Mouse (Mus musculus) heart, adult 18-20 months (tissue): ENCODE data around the gene Ccdc167. TPM values are rescaled to one million over a fixed set of nuclear protein-coding genes. Genes with fewer than 3 reads are reported as not detected.

ENCODE experiments used
- DNase-seq, 2 experiments: peaks; one replicate each; pipeline ENCODE4 v3.0.0; 2021 to 2022; ENCODE audit warnings: mixed read lengths in 1 of 2
- long read RNA-seq, 2 experiments: library from polyadenylated mRNA; stranded (forward); transcript quantifications; one replicate each; pipeline ENCODE4 v2.0.0; 2021
- total RNA-seq, 2 experiments: library from RNA; stranded (reverse); gene quantifications; 2 replicates each; pipeline ENCODE4 v1.2.3; 2021

Ccdc167 gene
- 10 to 100 TPM; 12.2 to 12.3 TPM for total RNA-seq
- long read RNA-seq, experiment 1, full-length matches to known transcripts: 14 of 20 reads
- long read RNA-seq, experiment 1, partial matches to known transcripts: 0 of 20 reads
- long read RNA-seq, experiment 1, other reads (novel, unspliced or antisense): 6 of 20 reads
- long read RNA-seq, experiment 2, full-length matches to known transcripts: 20 of 20 reads
- long read RNA-seq, experiment 2, partial matches to known transcripts: 0 of 20 reads
- long read RNA-seq, experiment 2, other reads (novel, unspliced or antisense): 0 of 20 reads

- peak; percentile 97 to 98 for DNase-seq
These were observed at the start of gene Ccdc167 for GRCm38 (mm10) chr17:29716732-29717445. TSS of gene Ccdc167 (minus strand) at chr17:29717044.

GRCm38 (mm10) chr17:29765380-29765779 is 48.5 kb upstream of the Ccdc167 start:
- no peak for DNase-seq

GRCm38 (mm10) chr17:29762551-29762950 is 45.7 kb upstream of the Ccdc167 start:
- peak in 1 of 2 experiments; percentile 54 for DNase-seq

GRCm38 (mm10) chr17:29761938-29762337 is 45.1 kb upstream of the Ccdc167 start:
- no peak for DNase-seq

GRCm38 (mm10) chr17:29760404-29761375 is 43.8 kb upstream of the Ccdc167 start:
- peak; percentile 35 to 42 for DNase-seq

- DNase-seq: peak; percentile 47 to 57
These were observed 43.1 kb upstream of the Ccdc167 start for GRCm38 (mm10) chr17:29759963-29760362.

- no peak for DNase-seq
These were observed 39.5 kb upstream of the Ccdc167 start for GRCm38 (mm10) chr17:29756381-29756780.

- DNase-seq: no peak
These were observed 37.7 kb upstream of the Ccdc167 start for GRCm38 (mm10) chr17:29754510-29754909.

- no peak for DNase-seq
These were observed 30.6 kb upstream of the Ccdc167 start for GRCm38 (mm10) chr17:29747466-29747865.

GRCm38 (mm10) chr17:29737849-29738804 is 21.3 kb upstream of the Ccdc167 start:
- no peak for DNase-seq

GRCm38 (mm10) chr17:29736448-29737014 is 19.7 kb upstream of the Ccdc167 start:
- no peak for DNase-seq

GRCm38 (mm10) chr17:29732522-29732921 is 15.7 kb upstream of the Ccdc167 start:
- DNase-seq: no peak

GRCm38 (mm10) chr17:29731953-29732325 is 15.1 kb upstream of the Ccdc167 start:
- no peak for DNase-seq

GRCm38 (mm10) chr17:29731266-29731952 is 14.6 kb upstream of the Ccdc167 start:
- no peak for DNase-seq

- DNase-seq: no peak
These were observed 13.8 kb upstream of the Ccdc167 start for GRCm38 (mm10) chr17:29730510-29731265.

GRCm38 (mm10) chr17:29728082-29728481 is 11.2 kb upstream of the Ccdc167 start:
- no peak for DNase-seq

- no peak for DNase-seq
These were observed 8.3 kb upstream of the Ccdc167 start for GRCm38 (mm10) chr17:29725027-29725620.

GRCm38 (mm10) chr17:29724610-29725009 is 7.8 kb upstream of the Ccdc167 start:
- DNase-seq: no peak

- no peak for DNase-seq
These were observed 4.0 kb upstream of the Ccdc167 start for GRCm38 (mm10) chr17:29720755-29721365.
